ENCODE assay signal across 14 mouse cellular contexts in the genomic region with DNA sequence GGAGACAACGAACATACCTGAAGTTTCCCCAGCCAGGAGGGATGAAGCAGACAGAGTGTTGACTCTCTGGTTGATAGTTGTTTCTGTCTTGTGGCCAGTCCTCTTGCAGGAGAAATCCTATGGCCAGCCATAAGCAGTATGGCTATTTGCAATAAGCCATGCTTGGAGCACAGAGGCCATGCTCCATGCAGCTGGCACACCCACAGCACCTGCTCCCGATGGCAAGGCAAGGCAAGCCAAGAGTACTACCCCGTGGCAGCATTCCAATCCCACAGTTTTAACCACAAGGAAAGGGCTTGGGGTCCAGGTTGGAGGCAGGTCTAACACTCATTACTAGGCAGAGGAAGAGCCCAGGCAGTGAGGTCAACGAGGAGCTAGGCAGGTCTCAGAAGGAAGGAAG.
"Had no signal": no experiment of that assay in that cellular context is flagged by ENCODE, and none has a peak within 500 bp of the region (broad histone marks: within the 10 kb centered on the region; RNA-seq: fewer than 3 reads in every experiment).

No protein-coding gene starts in this region.

- ATAC-seq: liver, postnatal 0 days; lung, postnatal 0 days; midbrain, embryonic 13.5 days; midbrain, embryonic 15.5 days had no signal

- DNase-seq: liver, postnatal 0 days; lung, adult 2 months; lung, postnatal 14 days; lung, postnatal 36 days; right cerebral cortex, adult 18-20 months; right cerebral cortex, postnatal 25 days; right cerebral cortex, postnatal 4 days; spleen, adult 18-20 months; thymus, adult 2 months; thymus, postnatal 25 days; thymus, postnatal 4 days had no signal
